Mouse (Mus musculus) kidney, adult 18-20 months (tissue): Measurements from ENCODE around the gene Sirpb1b.
"Not testable (repeated sequence)": the region's sequence is repeated elsewhere in the genome, so short reads cannot be mapped to it uniquely, and the experiment has no call there.

Experiments
- DNase-seq: peaks from one replicate; pipeline ENCODE4 v3.0.0; 2021

Sirpb1b gene

DNA sequence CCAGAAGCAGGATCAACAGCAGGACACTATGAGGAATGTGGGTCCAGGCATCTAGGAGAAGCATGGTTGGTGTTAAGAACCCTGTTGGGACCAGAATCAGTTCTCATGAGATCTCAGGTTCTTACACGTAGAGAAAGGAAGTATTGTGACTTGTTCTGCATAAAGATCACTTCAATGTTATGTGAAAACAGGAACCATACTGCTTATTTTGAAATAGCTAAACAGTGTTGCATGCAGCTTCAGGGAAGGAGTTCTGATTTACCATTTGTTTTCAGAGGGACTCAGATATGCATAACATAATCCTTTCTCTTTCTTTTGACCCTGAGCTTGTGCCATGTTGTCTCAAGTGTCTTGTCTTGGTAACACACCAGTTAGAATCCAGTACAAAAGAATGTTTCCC lies at the start of gene Sirpb1b:
Gene Sirpb1b, minus strand, starts transcription at position 179 of the 400 bp plus-strand sequence.
- DNase-seq: not testable (repeated sequence)

DNA sequence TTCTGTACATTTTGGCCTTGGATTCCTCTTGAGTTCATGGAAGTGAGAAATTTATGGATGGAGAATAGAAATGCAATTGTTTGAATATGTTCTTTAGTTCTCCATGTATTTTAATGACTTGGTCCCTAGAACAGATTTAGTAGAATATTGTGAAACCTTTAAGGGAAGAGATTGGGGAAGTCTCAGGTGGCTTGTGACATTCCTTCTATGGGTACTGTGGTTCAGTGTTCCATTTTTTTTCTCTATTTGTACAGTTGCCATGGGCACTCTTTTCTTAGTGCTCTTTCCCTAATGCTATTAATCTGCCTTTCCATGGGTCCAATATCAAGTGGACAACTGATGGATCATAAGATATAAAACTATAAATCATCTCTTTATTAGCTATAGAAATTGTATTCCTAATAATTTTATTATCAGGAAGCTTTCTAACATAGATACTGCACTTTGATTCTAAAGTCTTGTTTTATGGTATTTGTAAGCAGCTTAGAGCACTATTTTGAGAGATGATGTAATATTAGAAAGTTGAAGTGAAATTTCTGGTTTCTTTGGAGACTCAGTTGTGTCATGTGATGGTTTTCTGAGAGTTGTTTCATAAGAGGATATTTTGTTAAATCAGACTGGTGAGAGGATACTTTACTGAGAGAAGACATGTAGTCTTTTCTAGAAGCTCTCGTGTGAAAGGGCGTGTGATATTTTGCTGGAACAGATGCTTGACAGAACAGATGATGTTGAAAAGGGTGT lies 15.7 kb upstream of the Sirpb1b start:
- DNase-seq: not testable (repeated sequence)

DNA sequence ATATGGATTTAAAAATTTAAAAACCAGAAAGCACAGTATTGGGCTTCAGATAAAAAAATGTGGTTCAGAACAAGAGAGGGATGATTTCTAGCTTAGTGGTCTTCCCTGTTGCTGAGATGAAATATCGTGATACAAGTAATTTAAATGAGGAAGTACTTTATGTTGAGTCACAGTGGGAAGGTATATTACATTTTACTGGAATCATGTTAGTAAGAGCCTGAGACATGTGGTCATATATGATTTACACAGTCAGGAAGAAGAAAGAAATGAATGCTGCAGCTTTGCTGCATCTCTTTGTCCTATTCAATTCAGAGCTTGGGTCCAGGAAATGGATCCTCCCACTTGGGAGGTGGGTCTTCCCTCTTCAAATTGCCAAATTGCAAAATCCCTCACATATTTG lies 11.8 kb upstream of the Sirpb1b start:
- not testable (repeated sequence) for DNase-seq

DNA sequence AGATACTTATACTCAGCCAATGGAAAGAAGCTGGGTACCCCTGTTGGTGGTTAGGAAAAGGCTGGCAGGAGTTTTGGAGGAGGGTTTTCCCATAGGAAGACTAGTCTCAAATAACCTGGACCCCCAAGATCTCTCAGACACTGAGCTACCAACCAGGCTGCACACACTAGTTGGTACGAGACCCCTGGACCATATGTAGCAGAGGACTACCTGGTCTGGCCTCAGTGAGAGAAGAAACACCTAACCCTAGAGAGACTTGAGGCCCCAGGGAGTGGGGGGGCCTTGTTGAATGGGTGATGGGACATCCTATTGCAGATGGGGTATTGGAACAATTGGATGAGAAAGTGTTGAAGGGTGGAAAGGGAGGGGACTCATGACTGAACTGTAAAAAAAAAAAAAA lies 8.6 kb upstream of the Sirpb1b start:
- no peak for DNase-seq

DNA sequence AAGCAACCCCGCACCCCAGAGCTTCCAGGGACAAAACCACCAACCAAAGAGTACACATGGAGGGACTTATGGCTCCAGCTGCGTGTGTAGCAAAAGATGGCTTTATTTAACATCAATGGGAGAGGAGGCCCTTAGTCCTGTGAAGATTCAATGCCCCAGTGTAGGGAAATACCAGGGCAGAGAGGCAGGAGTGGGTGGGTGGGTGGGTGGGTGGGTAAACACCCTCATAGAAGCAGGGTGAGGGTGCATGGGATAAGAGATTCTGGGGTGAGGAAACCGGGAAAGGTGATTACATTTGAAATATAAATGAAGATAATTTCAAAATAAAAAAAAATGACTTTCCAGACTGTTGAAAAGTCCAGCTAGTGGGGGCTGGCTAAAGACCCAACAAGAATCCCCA lies 8.1 kb upstream of the Sirpb1b start:
- not testable (repeated sequence) for DNase-seq

- DNase-seq: not testable (repeated sequence)
Observed at GRCm38 (mm10) chr3:15576466-15576865, 1.6 kb upstream of the Sirpb1b start.

- no peak for DNase-seq
Observed at GRCm38 (mm10) chr3:15528589-15528988, 46.3 kb downstream of the Sirpb1b start.

GRCm38 (mm10) chr3:15513608-15514007 lies 61.3 kb downstream of the Sirpb1b start:
- DNase-seq: not testable (repeated sequence)

GRCm38 (mm10) chr3:15507792-15508321 lies 67.0 kb downstream of the Sirpb1b start:
- not testable (repeated sequence) for DNase-seq

DNA sequence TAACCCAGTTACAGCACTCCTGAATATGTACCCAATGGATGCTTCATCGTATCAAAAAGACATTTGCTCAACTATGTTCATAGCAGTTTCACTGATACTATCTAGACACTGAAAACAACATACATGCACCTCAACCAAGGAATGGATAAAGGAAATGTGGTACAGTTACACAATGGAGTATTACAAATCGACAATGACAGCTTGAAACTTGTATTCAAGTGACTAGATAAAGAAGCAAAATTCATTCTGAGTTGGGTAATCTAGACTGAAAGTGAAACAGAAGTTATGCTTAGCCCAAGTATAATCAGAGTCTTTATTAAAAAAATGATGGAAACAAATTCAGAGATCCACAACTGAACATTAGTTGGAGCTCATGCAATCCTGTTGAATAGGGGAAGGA lies 100.0 kb downstream of the Sirpb1b start:
- DNase-seq: not testable (repeated sequence)

DNA sequence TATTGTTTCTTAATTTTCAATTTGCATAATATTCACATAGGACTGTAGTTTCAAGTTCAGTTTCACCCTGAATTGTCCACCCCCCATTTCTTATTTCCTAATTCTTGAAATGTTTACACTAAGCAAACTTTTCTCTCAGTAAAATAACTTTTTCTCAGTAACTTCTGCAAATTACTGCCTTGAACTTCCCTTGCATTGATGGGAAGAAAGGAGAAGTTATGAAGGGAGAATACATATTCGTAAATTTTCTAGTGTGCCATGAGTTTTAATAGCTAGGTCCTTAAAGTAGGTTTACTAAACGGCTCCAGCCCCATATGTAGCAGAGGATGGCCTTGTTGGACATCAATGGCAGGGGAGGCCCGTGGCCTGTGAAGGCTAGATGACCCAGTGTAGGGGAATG lies 104.7 kb downstream of the Sirpb1b start:
- DNase-seq: not testable (repeated sequence)
